Mouse (Mus musculus): ENCODE measurements around the gene Zfp661.

GRCm38 (mm10) chr2:127625659-127626058 is 38.8 kb upstream of the Zfp661 start:
- TF ChIP-seq NANOG (IDR thresholded peaks at IDR 0.05; ENCODE audit: borderline replicate concordance, low read length) (no peak), CTCF (conservative IDR thresholded peaks at IDR 0.05; ENCODE audit: low read length) (no peak)

All from E14TG2a.4 (cell line).